Mouse (Mus musculus): ENCODE measurements at regions not wholly inside any gene's neighbourhood (a gene's known extent, or its start where the extent isn't known, plus 50 kb on each side); places are given as distances from the start of the nearest gene placed in this dataset.
A peak's percentile ranks its signal among the peaks of the same experiment; 100 is the strongest.
"Not testable (repeated sequence)": the region's sequence is repeated elsewhere in the genome, so short reads cannot be mapped to it uniquely, and the experiment has no call there.

- 68% methylated on average over 3 of the region's 3 CpGs for WGBS
- no peak overlapping the region for H3K9ac ChIP-seq (ENCODE audit: low read depth, low read length)
- H3K4me1 ChIP-seq (replicated peaks; ENCODE audit: insufficient read depth, low read length): no peaks in the 10 kb centered on the region
- no peak for TF ChIP-seq CTCF (IDR thresholded peaks at IDR 0.05; ENCODE audit: low read depth)
- no peaks in the 10 kb centered on the region for H3K36me3 ChIP-seq (ENCODE audit: insufficient read depth, low read length)
- no peak overlapping the region for H3K27ac ChIP-seq
- peak; percentile 19 for DNase-seq (ENCODE audit: low spot score)
- ATAC-seq (replicated peaks; ENCODE audit: low FRiP score, low read depth): no peak
- no peak overlapping the region for H3K4me2 ChIP-seq (ENCODE audit: low read length)
- no peak overlapping the region for H3K4me3 ChIP-seq (replicated peaks; ENCODE audit: low read depth, low read length)
- no peaks in the 10 kb centered on the region for H3K9me3 ChIP-seq (replicated peaks; ENCODE audit: low read length)
- H3K27me3 ChIP-seq (ENCODE audit: insufficient read depth, low read length): no peaks in the 10 kb centered on the region
Observed at GRCm38 (mm10) chr11:23079936-23080794, 72.8 kb downstream of the Fam161a start.

- WGBS: 50% methylated on average over 4 of the region's 4 CpGs
Observed at GRCm38 (mm10) chr11:23081616-23082015, 74.3 kb downstream of the Fam161a start.

GRCm38 (mm10) chr11:23083811-23084210 is 76.5 kb downstream of the Fam161a start:
- not testable (repeated sequence) for H3K4me1 ChIP-seq (replicated peaks; ENCODE audit: insufficient read depth, low read length); H3K36me3 ChIP-seq (ENCODE audit: insufficient read depth, low read length); DNase-seq (ENCODE audit: low spot score); H3K27ac ChIP-seq; H3K4me3 ChIP-seq (replicated peaks; ENCODE audit: low read depth, low read length); H3K4me2 ChIP-seq (ENCODE audit: low read length); ATAC-seq (replicated peaks; ENCODE audit: low FRiP score, low read depth); H3K9me3 ChIP-seq (replicated peaks; ENCODE audit: low read length); H3K27me3 ChIP-seq (ENCODE audit: insufficient read depth, low read length); H3K9ac ChIP-seq (ENCODE audit: low read depth, low read length)
- 72% methylated on average over 2 of the region's 2 CpGs for WGBS

More at GRCm38 (mm10) chr11:23081616-23082015, 74.3 kb downstream of the Fam161a start:
- Histone ChIP-seq H3K36me3 (ENCODE audit: insufficient read depth, low read length) (no peaks in the 10 kb centered on the region), H3K27me3 (ENCODE audit: insufficient read depth, low read length) (no peaks in the 10 kb centered on the region), H3K27ac (no peak overlapping the region), H3K9me3 (replicated peaks; ENCODE audit: low read length) (no peaks in the 10 kb centered on the region), H3K9ac (ENCODE audit: low read depth, low read length) (no peak overlapping the region), H3K4me3 (replicated peaks; ENCODE audit: low read depth, low read length) (no peak overlapping the region), H3K4me2 (ENCODE audit: low read length) (no peak overlapping the region), H3K4me1 (replicated peaks; ENCODE audit: insufficient read depth, low read length) (no peaks in the 10 kb centered on the region)
- ATAC-seq (replicated peaks; ENCODE audit: low FRiP score, low read depth) (no peak; the same call in 1 of the 2 replicates), DNase-seq (ENCODE audit: low spot score) (no peak)
- TF ChIP-seq CTCF (IDR thresholded peaks at IDR 0.05; ENCODE audit: low read depth): no peak

- DNase-seq (ENCODE audit: low spot score) (no peak), ATAC-seq (replicated peaks; ENCODE audit: low FRiP score, low read depth) (no peak)
- Histone ChIP-seq H3K27ac (no peak overlapping the region), H3K27me3 (ENCODE audit: insufficient read depth, low read length) (no peaks in the 10 kb centered on the region), H3K4me3 (replicated peaks; ENCODE audit: low read depth, low read length) (no peak overlapping the region), H3K4me2 (ENCODE audit: low read length) (no peak overlapping the region), H3K9me3 (replicated peaks; ENCODE audit: low read length) (no peaks in the 10 kb centered on the region), H3K9ac (ENCODE audit: low read depth, low read length) (no peak overlapping the region), H3K4me1 (replicated peaks; ENCODE audit: insufficient read depth, low read length) (no peaks in the 10 kb centered on the region), H3K36me3 (ENCODE audit: insufficient read depth, low read length) (no peaks in the 10 kb centered on the region)
- no peak for TF ChIP-seq CTCF (IDR thresholded peaks at IDR 0.05; ENCODE audit: low read depth)
- 60% methylated on average over 5 of the region's 5 CpGs for WGBS
Observed at GRCm38 (mm10) chr11:23095287-23095686, 88.0 kb downstream of the Fam161a start.

- not testable (repeated sequence) for H3K27ac ChIP-seq; H3K27me3 ChIP-seq (ENCODE audit: insufficient read depth, low read length); H3K4me3 ChIP-seq (replicated peaks; ENCODE audit: low read depth, low read length); H3K36me3 ChIP-seq (ENCODE audit: insufficient read depth, low read length); H3K4me2 ChIP-seq (ENCODE audit: low read length); H3K9me3 ChIP-seq (replicated peaks; ENCODE audit: low read length); H3K4me1 ChIP-seq (replicated peaks; ENCODE audit: insufficient read depth, low read length); H3K9ac ChIP-seq (ENCODE audit: low read depth, low read length); DNase-seq (ENCODE audit: low spot score); ATAC-seq (replicated peaks; ENCODE audit: low FRiP score, low read depth)
- 50% methylated on average over 1 of the region's 1 CpGs for WGBS
Observed at GRCm38 (mm10) chr11:23095723-23096122, 88.4 kb downstream of the Fam161a start.

- no peak overlapping the region for H3K27ac ChIP-seq
- no peak overlapping the region for H3K4me2 ChIP-seq (ENCODE audit: low read length)
- no peaks in the 10 kb centered on the region for H3K36me3 ChIP-seq (ENCODE audit: insufficient read depth, low read length)
- DNase-seq (ENCODE audit: low spot score): no peak
- H3K9ac ChIP-seq (ENCODE audit: low read depth, low read length): no peak overlapping the region
- 57% methylated on average over 2 of the region's 2 CpGs for WGBS
- H3K27me3 ChIP-seq (ENCODE audit: insufficient read depth, low read length): no peaks in the 10 kb centered on the region
- H3K4me3 ChIP-seq (replicated peaks; ENCODE audit: low read depth, low read length): no peak overlapping the region
- no peak for TF ChIP-seq CTCF (IDR thresholded peaks at IDR 0.05; ENCODE audit: low read depth)
- ATAC-seq (replicated peaks; ENCODE audit: low FRiP score, low read depth): no peak
- no peaks in the 10 kb centered on the region for H3K9me3 ChIP-seq (replicated peaks; ENCODE audit: low read length)
- no peaks in the 10 kb centered on the region for H3K4me1 ChIP-seq (replicated peaks; ENCODE audit: insufficient read depth, low read length)
Observed at GRCm38 (mm10) chr11:23096451-23097222, 89.3 kb downstream of the Fam161a start.
